Mouse (Mus musculus): ENCODE data around the gene Rab30. TPM values are rescaled to one million over a fixed set of nuclear protein-coding genes. Genes with fewer than 3 reads are reported as not detected.
A peak's percentile ranks its signal among the peaks of the same experiment; 100 is the strongest.

The Rab30 gene
- polyA plus RNA-seq, 1 experiment from 2014 or later: 19.1 TPM

GRCm38 (mm10) chr7:92795749-92796148 is 54.3 kb downstream of the Rab30 start:
- Histone ChIP-seq H3K9ac (ENCODE audit: low read length) (no peak overlapping the region), H3K27me3 (ENCODE audit: control insufficient read depth, insufficient read depth, low read length) (no peaks in the 10 kb centered on the region), H3K9me3 (ENCODE audit: control insufficient read depth, low read length) (no peaks in the 10 kb centered on the region), H3K4me3 (ENCODE audit: low read depth, low read length) (no peak overlapping the region), H3K4me1 (replicated peaks; ENCODE audit: control insufficient read depth, insufficient read depth, low read length) (peaks cover 3% of the 10 kb centered on the region; the same call in 1 of the 2 replicates), H3K36me3 (ENCODE audit: control insufficient read depth, insufficient read depth, low read length) (no peaks in the 10 kb centered on the region), H3K27ac (ENCODE audit: low read depth, low read length) (no peak overlapping the region), H3K4me2 (ENCODE audit: low read depth, low read length, severe bottlenecking) (no peak overlapping the region)
- ATAC-seq (replicated peaks; ENCODE audit: low FRiP score) (no peak), DNase-seq (ENCODE audit: low spot score) (no peak)
- whole genome bisulfite sequencing: 88% methylated on average over 5 of the region's 5 CpGs

GRCm38 (mm10) chr7:92796813-92797212 is 55.4 kb downstream of the Rab30 start:
- Histone ChIP-seq H3K9me3 (ENCODE audit: control insufficient read depth, low read length) (no peaks in the 10 kb centered on the region), H3K4me2 (ENCODE audit: low read depth, low read length, severe bottlenecking) (no peak overlapping the region), H3K4me1 (replicated peaks; ENCODE audit: control insufficient read depth, insufficient read depth, low read length) (peaks cover 3% of the 10 kb centered on the region; the same call in 1 of the 2 replicates), H3K27ac (ENCODE audit: low read depth, low read length) (no peak overlapping the region), H3K4me3 (ENCODE audit: low read depth, low read length) (no peak overlapping the region), H3K9ac (ENCODE audit: low read length) (no peak overlapping the region), H3K36me3 (ENCODE audit: control insufficient read depth, insufficient read depth, low read length) (no peaks in the 10 kb centered on the region), H3K27me3 (ENCODE audit: control insufficient read depth, insufficient read depth, low read length) (no peaks in the 10 kb centered on the region)
- ATAC-seq (replicated peaks; ENCODE audit: low FRiP score) (no peak), DNase-seq (ENCODE audit: low spot score) (no peak)
- 89% methylated on average over 8 of the region's 8 CpGs for WGBS

- peak; percentile 57 for ATAC-seq (replicated peaks; ENCODE audit: low FRiP score)
- Histone ChIP-seq H3K9ac (ENCODE audit: low read length) (no peak overlapping the region), H3K36me3 (ENCODE audit: control insufficient read depth, insufficient read depth, low read length) (no peaks in the 10 kb centered on the region), H3K4me1 (replicated peaks; ENCODE audit: control insufficient read depth, insufficient read depth, low read length) (peaks cover 3% of the 10 kb centered on the region; the same call in 1 of the 2 replicates), H3K9me3 (ENCODE audit: control insufficient read depth, low read length) (no peaks in the 10 kb centered on the region), H3K27ac (ENCODE audit: low read depth, low read length) (no peak overlapping the region), H3K4me3 (ENCODE audit: low read depth, low read length) (no peak overlapping the region), H3K27me3 (ENCODE audit: control insufficient read depth, insufficient read depth, low read length) (no peaks in the 10 kb centered on the region), H3K4me2 (ENCODE audit: low read depth, low read length, severe bottlenecking) (no peak overlapping the region)
- DNase-seq (ENCODE audit: low spot score): no peak
- 65% methylated on average over 10 of the region's 10 CpGs for WGBS
Measured at GRCm38 (mm10) chr7:92799665-92800595, 58.5 kb downstream of the Rab30 start.

- H3K27ac ChIP-seq (ENCODE audit: low read depth, low read length): no peak overlapping the region
- 90% methylated on average over 4 of the region's 4 CpGs for WGBS
- no peaks in the 10 kb centered on the region for H3K9me3 ChIP-seq (ENCODE audit: control insufficient read depth, low read length)
- no peak overlapping the region for H3K4me3 ChIP-seq (ENCODE audit: low read depth, low read length)
- ATAC-seq (replicated peaks; ENCODE audit: low FRiP score) (no peak), DNase-seq (ENCODE audit: low spot score) (no peak)
- no peak overlapping the region for H3K9ac ChIP-seq (ENCODE audit: low read length)
- H3K4me2 ChIP-seq (ENCODE audit: low read depth, low read length, severe bottlenecking): no peak overlapping the region
- H3K36me3 ChIP-seq (ENCODE audit: control insufficient read depth, insufficient read depth, low read length): no peaks in the 10 kb centered on the region
- H3K4me1 ChIP-seq (replicated peaks; ENCODE audit: control insufficient read depth, insufficient read depth, low read length): peaks cover 3% of the 10 kb centered on the region; the same call in 1 of the 2 replicates
- no peaks in the 10 kb centered on the region for H3K27me3 ChIP-seq (ENCODE audit: control insufficient read depth, insufficient read depth, low read length)
Measured at GRCm38 (mm10) chr7:92802158-92802557, 60.8 kb downstream of the Rab30 start.

- Histone ChIP-seq H3K4me1 (replicated peaks; ENCODE audit: control insufficient read depth, insufficient read depth, low read length) (peaks cover 3% of the 10 kb centered on the region; the same call in 1 of the 2 replicates), H3K36me3 (ENCODE audit: control insufficient read depth, insufficient read depth, low read length) (no peaks in the 10 kb centered on the region), H3K4me2 (ENCODE audit: low read depth, low read length, severe bottlenecking) (no peak overlapping the region), H3K27me3 (ENCODE audit: control insufficient read depth, insufficient read depth, low read length) (no peaks in the 10 kb centered on the region), H3K27ac (ENCODE audit: low read depth, low read length) (no peak overlapping the region), H3K4me3 (ENCODE audit: low read depth, low read length) (no peak overlapping the region), H3K9me3 (ENCODE audit: control insufficient read depth, low read length) (no peaks in the 10 kb centered on the region), H3K9ac (ENCODE audit: low read length) (no peak overlapping the region)
- DNase-seq (ENCODE audit: low spot score) (no peak), ATAC-seq (replicated peaks; ENCODE audit: low FRiP score) (no peak)
- 35% methylated on average over 1 of the region's 1 CpGs for WGBS
Measured at GRCm38 (mm10) chr7:92803191-92803590, 61.8 kb downstream of the Rab30 start.

GRCm38 (mm10) chr7:92804919-92805668 is 63.7 kb downstream of the Rab30 start:
- H3K4me3 ChIP-seq (ENCODE audit: low read depth, low read length): no peak overlapping the region
- H3K9me3 ChIP-seq (ENCODE audit: control insufficient read depth, low read length): no peaks in the 10 kb centered on the region
- no peak overlapping the region for H3K4me2 ChIP-seq (ENCODE audit: low read depth, low read length, severe bottlenecking)
- ATAC-seq (replicated peaks; ENCODE audit: low FRiP score): no peak
- H3K4me1 ChIP-seq (replicated peaks; ENCODE audit: control insufficient read depth, insufficient read depth, low read length): no peaks in the 10 kb centered on the region; the same call in 1 of the 2 replicates
- DNase-seq (ENCODE audit: low spot score): peak; percentile 26
- no peak overlapping the region for H3K27ac ChIP-seq (ENCODE audit: low read depth, low read length)
- no peaks in the 10 kb centered on the region for H3K36me3 ChIP-seq (ENCODE audit: control insufficient read depth, insufficient read depth, low read length)
- no peak overlapping the region for H3K9ac ChIP-seq (ENCODE audit: low read length)
- H3K27me3 ChIP-seq (ENCODE audit: control insufficient read depth, insufficient read depth, low read length): no peaks in the 10 kb centered on the region
- 94% methylated on average over 9 of the region's 9 CpGs for WGBS

GRCm38 (mm10) chr7:92806512-92807188 is 65.2 kb downstream of the Rab30 start:
- Histone ChIP-seq H3K27me3 (ENCODE audit: control insufficient read depth, insufficient read depth, low read length) (no peaks in the 10 kb centered on the region), H3K9ac (ENCODE audit: low read length) (no peak overlapping the region), H3K4me2 (ENCODE audit: low read depth, low read length, severe bottlenecking) (no peak overlapping the region), H3K27ac (ENCODE audit: low read depth, low read length) (no peak overlapping the region), H3K4me1 (replicated peaks; ENCODE audit: control insufficient read depth, insufficient read depth, low read length) (no peaks in the 10 kb centered on the region), H3K4me3 (ENCODE audit: low read depth, low read length) (no peak overlapping the region), H3K9me3 (ENCODE audit: control insufficient read depth, low read length) (no peaks in the 10 kb centered on the region), H3K36me3 (ENCODE audit: control insufficient read depth, insufficient read depth, low read length) (no peaks in the 10 kb centered on the region)
- ATAC-seq (replicated peaks; ENCODE audit: low FRiP score): no peak
- WGBS: 32% methylated on average over 15 of the region's 15 CpGs
- peak; percentile 44 for DNase-seq (ENCODE audit: low spot score)

- no peaks in the 10 kb centered on the region for H3K4me1 ChIP-seq (replicated peaks; ENCODE audit: control insufficient read depth, insufficient read depth, low read length)
- WGBS: 88% methylated on average over 4 of the region's 4 CpGs
- H3K4me2 ChIP-seq (ENCODE audit: low read depth, low read length, severe bottlenecking): no peak overlapping the region
- DNase-seq (ENCODE audit: low spot score) (peak; percentile 33), ATAC-seq (replicated peaks; ENCODE audit: low FRiP score) (no peak)
- no peak overlapping the region for H3K27ac ChIP-seq (ENCODE audit: low read depth, low read length)
- no peaks in the 10 kb centered on the region for H3K27me3 ChIP-seq (ENCODE audit: control insufficient read depth, insufficient read depth, low read length)
- H3K36me3 ChIP-seq (ENCODE audit: control insufficient read depth, insufficient read depth, low read length): no peaks in the 10 kb centered on the region
- H3K9ac ChIP-seq (ENCODE audit: low read length): no peak overlapping the region
- H3K9me3 ChIP-seq (ENCODE audit: control insufficient read depth, low read length): no peaks in the 10 kb centered on the region
- no peak overlapping the region for H3K4me3 ChIP-seq (ENCODE audit: low read depth, low read length)
Measured at GRCm38 (mm10) chr7:92807482-92807881, 66.1 kb downstream of the Rab30 start.
